Mouse (Mus musculus): Measurements from ENCODE around the gene Gcnt2.
"Not testable (repeated sequence)": the region's sequence is repeated elsewhere in the genome, so short reads cannot be mapped to it uniquely, and the experiment has no call there.

Gene Gcnt2

GRCm38 (mm10) chr13:40868844-40869587, 9.5 kb downstream of the Gcnt2 start:
- peak; percentile 96 for DNase-seq (ENCODE audit: low read depth, low spot score)

GRCm38 (mm10) chr13:40874021-40874420, 14.5 kb downstream of the Gcnt2 start:
- DNase-seq (ENCODE audit: low read depth, low spot score), result no peak

DNA sequence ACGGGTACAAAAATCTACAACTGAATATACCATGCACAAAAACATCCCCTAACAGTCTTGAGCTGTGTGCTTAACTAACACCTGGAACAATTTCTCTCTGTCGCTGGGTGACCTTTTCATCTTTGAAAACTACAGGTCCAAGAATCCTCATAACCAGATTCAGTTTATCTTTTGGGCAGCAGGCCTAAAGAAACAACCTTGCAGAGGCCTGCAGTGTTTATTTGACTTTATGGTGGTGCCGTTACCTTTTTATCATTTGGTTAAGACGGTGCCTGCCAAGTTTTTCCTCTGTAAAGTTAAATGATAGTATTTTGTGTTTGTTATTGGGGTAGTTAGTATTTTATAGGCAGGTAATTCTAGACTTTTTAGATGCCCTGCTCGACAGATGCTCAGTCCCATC, 15.9 kb downstream of the Gcnt2 start:
- DNase-seq (ENCODE audit: low read depth, low spot score), result no peak

- no peak for DNase-seq (ENCODE audit: low read depth, low spot score)
These were observed 18.0 kb downstream of the Gcnt2 start for GRCm38 (mm10) chr13:40877589-40877988.

GRCm38 (mm10) chr13:40880557-40880956, 21.0 kb downstream of the Gcnt2 start:
- DNase-seq (ENCODE audit: low read depth, low spot score), result peak; percentile 71

GRCm38 (mm10) chr13:40882606-40883005, 23.1 kb downstream of the Gcnt2 start:
- no peak for DNase-seq (ENCODE audit: low read depth, low spot score)

GRCm38 (mm10) chr13:40883903-40884302, 24.3 kb downstream of the Gcnt2 start:
- no peak for DNase-seq (ENCODE audit: low read depth, low spot score)

DNA sequence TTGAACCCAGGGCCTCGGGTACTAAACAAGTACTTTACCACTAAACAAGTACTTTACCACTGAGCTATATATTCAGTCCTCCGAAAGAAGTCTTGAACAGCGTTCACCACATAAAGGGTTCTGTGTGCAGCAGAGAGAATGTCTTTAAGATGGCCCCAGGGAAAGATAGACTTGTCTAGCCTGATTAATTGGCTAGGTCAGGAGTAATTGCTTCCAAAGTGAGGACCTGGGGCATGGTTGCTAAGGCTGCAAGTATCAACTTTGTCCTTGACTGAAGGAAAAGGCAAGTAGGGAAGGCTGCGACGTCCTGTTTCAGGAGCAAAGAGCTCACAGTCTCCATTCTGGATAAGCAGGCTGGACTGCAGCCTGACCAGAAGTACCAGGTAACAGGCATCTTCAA, 25.3 kb downstream of the Gcnt2 start:
- DNase-seq (ENCODE audit: low read depth, low spot score), result no peak

GRCm38 (mm10) chr13:40885935-40886642, 26.5 kb downstream of the Gcnt2 start:
- DNase-seq (ENCODE audit: low read depth, low spot score), result no peak

- peak; percentile 89 for DNase-seq (ENCODE audit: low read depth, low spot score)
These were observed 27.3 kb downstream of the Gcnt2 start for GRCm38 (mm10) chr13:40886643-40887381.

- DNase-seq (ENCODE audit: low read depth, low spot score), result no peak
These were observed 31.0 kb downstream of the Gcnt2 start for GRCm38 (mm10) chr13:40890595-40890994.

GRCm38 (mm10) chr13:40891369-40891768, 31.8 kb downstream of the Gcnt2 start:
- not testable (repeated sequence) for DNase-seq (ENCODE audit: low read depth, low spot score)

DNA sequence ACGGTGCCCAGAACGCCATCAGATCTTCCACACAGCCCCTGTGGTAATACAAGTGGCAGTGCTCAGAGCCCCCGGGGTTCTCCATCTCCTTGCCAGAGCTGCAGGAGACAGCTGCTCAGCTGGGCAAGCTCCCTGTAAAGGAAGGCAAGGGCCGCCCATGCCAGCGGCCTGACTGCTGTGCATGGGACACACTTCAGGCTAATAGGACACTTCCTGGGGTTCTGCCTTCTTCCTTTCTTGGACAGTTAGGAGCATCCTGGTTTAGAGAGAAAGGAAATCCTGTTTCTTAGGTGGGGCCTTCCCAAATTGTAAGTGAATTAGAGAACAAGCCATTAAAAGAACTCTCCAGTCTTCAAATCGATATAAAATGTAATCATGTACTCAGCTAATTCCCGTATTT, 32.5 kb downstream of the Gcnt2 start:
- DNase-seq (ENCODE audit: low read depth, low spot score), result no peak

DNA sequence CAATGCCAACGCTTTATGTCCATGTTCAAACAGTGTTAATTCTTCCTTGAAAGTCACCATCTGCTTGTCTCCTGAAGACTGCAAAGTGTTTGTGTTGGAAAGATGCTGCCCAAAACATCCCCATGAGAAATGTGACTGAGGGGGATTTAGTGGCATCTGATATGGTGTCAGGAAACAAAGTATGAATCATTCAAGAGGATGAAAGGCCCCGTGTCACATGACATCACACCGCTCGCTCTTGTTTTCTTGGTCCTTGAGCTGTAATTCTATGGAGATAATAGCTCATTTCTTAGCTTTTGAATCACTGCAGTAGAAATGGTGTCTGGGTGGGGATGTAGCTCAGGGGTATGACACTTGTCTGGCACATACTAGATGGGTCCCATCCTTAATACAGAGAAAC, 33.0 kb downstream of the Gcnt2 start:
- no peak for DNase-seq (ENCODE audit: low read depth, low spot score)

- DNase-seq (ENCODE audit: low read depth, low spot score), result peak; percentile 60
These were observed 34.0 kb downstream of the Gcnt2 start for GRCm38 (mm10) chr13:40893573-40893972.

DNA sequence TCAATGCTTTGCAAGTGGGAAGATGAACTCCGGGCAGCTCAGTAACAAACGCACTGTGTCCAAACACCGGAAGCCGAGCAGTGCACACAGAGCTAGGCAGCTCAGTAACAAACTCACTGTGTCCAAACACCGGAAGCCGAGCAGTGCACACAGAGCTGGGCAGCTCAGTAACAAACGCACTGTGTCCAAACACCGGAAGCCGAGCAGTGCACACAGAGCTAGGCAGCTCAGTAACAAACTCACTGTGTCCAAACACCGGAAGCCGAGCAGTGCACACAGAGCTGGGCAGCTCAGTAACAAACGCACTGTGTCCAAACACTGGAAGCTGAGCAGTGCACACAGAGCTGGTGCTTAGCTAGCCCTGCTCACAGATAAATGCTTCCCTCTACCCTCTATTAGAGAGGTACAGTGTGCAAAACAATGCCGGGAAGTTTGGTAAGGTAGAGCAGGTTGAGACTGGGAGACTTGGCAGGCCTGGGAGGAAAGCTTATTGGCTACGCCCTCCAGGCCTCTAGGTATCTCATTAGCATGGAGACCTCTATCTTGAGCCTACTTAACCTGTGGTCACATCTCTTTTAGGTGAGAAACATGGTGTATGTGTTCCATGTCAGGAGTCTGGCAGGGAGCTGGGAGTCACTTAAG, 38.6 kb downstream of the Gcnt2 start:
- peak; percentile 47 for DNase-seq (ENCODE audit: low read depth, low spot score)

DNA sequence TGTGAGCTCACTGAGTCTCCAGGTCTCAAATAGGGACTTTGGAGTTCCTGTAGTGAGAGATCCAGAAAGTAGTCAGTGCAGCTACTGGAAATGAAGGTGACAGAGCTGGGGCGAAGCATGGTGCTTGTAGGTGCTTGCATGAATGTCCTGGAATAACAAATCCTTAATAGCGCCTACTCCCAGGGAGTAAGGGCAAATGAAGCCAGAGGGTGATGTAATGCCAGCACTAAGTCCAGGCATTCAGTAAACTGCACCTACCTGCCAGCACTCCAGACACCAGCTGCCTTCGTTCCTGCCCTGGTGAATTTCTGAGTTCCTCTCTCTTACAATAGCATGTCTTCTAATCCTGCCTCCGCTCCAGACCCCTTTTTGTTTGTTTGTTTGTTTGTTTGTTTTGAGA, 39.1 kb downstream of the Gcnt2 start:
- DNase-seq (ENCODE audit: low read depth, low spot score), result no peak

DNA sequence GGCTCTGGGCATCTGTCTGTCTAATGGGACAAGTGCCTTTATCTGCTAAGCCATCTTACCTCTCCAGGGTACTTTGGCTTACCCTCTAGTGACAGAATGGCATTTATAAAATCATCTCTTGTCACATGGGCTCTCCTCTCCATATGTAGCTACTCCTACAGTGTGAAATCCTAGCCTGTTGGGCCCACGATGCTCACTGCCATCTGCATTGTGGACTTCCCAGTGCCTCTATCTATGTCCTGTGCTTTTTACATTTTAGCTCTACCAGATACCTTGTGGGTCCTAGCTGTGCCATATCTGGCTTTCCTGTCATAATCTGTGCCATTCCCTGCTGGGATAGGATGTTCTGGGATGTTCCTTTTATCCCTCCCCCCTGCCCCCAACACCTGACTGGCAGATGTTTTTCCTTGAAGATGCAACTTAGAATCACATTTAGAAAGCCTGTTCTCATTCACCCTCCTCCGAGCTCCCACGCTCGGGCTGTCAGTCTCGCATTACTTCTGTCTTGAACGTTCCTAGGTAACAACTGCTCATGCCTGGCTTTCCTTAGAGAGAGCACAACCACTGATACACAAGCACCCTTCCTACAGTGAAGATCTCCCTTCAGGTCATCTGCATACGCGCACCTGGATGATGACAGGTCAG, 39.9 kb downstream of the Gcnt2 start:
- DNase-seq (ENCODE audit: low read depth, low spot score), result no peak

DNA sequence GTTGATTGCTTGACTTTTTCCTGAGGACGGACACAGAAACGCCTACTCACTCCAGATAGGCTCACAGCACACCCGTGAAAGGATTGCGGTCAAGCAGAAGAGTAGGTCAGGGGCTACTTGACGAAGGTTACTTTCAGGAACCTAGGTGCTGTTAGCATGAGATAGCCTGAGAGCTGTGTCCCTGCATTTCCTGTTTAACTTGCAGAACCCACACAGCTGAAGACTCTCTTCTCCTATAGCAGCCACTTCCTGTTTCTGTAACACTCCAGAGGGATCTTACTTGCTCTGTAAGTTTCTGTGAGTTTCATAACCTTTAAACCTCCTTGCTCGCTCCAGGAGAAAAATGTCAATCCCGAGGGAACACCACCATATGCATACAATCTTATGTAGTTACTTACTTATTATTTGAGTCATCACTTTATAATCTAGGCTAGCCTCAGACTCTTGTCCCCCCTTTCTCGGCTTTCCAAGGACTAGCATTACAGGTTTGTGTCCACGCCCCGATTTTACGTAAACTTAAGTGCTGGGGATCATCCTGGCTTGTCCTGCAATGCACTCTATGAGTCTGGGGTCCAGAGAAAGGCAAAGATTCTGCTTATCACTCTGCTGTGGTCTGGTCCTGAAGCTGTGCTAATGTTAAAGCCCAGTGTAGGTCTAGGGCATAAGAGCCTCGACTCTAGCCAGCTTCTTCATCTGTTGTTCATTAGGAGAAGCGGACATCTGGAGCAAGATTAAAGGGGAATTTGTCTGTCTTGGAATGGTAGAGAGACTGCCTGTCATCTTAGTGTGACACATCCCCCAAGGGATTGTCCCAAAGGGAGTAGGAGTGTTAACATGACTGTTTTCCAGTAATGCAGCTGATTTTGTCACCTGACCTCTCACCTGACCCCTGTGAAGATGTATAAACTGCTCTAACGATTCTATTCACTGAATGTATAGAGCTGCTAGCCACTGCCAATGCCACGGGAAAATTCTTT, 40.7 kb downstream of the Gcnt2 start:
- DNase-seq (ENCODE audit: low read depth, low spot score), result no peak

DNA sequence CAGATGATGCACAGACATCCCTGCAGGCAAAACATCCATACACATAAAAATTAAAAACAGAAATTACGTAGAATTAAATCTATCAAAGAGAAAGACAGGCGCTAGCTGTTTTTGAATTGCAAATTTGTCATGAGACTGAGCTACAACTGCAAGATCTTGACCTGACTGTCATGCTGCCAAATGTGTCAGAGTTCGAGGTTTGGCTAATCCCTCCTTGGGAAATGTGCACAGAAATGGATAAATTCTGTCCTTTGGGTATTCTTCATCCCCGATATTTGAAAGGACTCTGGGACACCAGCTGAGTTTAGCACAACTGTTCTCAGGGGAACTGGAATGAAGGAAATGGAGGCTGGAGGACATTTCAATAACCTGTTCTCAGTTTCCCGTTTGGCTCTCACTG, 41.7 kb downstream of the Gcnt2 start:
- no peak for DNase-seq (ENCODE audit: low read depth, low spot score)
